Mouse (Mus musculus): ENCODE results near the gene Tmprss9. TPM values are rescaled to one million over a fixed set of nuclear protein-coding genes. Genes with fewer than 3 reads are reported as not detected.

Gene Tmprss9
- total RNA-seq, 2 experiments from 2014 or later, result 0.46 to 0.56 TPM

- no peak for TF ChIP-seq CTCF (conservative IDR thresholded peaks at IDR 0.05)
- Histone ChIP-seq H3K4me3 (no peak overlapping the region), H3K27ac (no peak overlapping the region)
- DNase-seq (ENCODE audit: low spot score in 2 of 2), result no peak
Observed at GRCm38 (mm10) chr10:80848571-80848970, 23.1 kb upstream of the Tmprss9 start.

DNA sequence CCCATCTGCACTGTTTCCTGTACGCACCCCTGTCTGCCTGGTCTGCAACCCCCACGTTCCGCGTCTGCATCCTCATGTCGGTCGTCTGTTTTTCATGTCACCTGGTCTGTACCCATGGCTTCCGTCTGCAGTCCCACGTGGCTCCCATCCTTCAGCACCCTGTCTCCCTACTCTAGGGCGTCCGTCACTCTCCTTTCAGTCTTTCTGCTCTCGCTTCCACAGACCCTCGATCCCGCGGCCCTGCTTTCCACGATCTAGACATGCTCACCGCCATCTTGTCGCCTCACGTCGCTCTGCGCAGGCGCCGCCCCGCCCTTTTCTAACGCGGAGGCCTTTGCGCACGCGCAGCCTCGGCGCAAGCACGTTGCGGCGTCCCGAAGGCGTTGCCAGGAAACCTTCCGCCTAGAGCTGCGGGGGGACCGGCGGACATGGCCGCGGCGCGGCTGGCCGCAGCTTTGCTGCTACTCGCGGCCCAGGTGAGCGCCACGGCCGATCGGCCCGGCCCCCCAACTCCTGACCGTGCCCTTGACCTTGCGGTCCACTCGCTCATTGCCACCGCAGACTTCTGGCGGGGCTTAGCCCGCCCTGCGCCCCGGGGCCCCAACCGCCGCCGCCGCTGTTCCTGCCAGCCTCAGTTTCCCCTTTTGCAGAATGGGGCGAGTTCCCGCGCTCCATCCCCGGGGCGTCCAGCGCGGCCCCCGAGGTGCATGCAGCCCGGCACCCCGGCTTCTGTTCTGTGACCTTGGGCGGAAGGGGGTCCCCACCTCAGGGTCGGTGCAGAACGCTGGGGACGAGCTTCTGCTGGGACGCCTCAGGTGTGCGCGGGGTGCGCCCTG lies 16.5 kb upstream of the Tmprss9 start, which contains the start of the genes Lsm7 and Sppl2b:
TSS of gene Lsm7 (minus strand) at position 297 of the 836 bp plus-strand sequence.
TSS of gene Sppl2b (plus strand) at position 363 of the 836 bp plus-strand sequence.
- Histone ChIP-seq H3K4me3 (peak within 1 kb of the TSS; percentile 99), H3K27ac (peak within 1 kb of the TSS; percentile 89)
- peak; percentile 95 to 96 for DNase-seq (ENCODE audit: low spot score in 2 of 2)
- TF ChIP-seq CTCF (conservative IDR thresholded peaks at IDR 0.05), result no peak

DNA sequence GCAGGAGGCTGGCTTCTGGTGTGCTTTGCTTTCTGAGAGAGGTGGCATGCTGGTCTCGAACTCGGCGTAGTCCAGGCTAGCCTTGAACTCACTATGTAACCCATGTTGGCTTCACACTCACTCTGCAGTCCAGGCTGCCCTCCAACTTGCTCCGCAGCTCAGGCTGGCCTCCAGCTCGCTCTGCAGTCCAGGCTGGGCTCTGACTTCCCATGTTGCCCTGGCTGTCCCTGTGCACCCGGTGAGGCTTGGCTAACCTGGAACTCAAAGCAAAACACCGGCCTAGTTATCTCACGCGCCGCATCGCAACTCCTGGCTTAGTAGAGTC lies 15.9 kb upstream of the Tmprss9 start:
- peak overlapping the region; percentile 89 for H3K27ac ChIP-seq
- no peak for TF ChIP-seq CTCF (conservative IDR thresholded peaks at IDR 0.05)
- peak overlapping the region; percentile 99 for H3K4me3 ChIP-seq
- no peak for DNase-seq (ENCODE audit: low spot score in 2 of 2)

- Histone ChIP-seq H3K4me3 (peak overlapping the region; percentile 99), H3K27ac (peak overlapping the region; percentile 89)
- no peak for DNase-seq (ENCODE audit: low spot score in 2 of 2)
- TF ChIP-seq CTCF (conservative IDR thresholded peaks at IDR 0.05), result peak; percentile 44
Observed at GRCm38 (mm10) chr10:80856267-80856666, 15.4 kb upstream of the Tmprss9 start.

GRCm38 (mm10) chr10:80856908-80857307 lies 14.7 kb upstream of the Tmprss9 start:
- peak overlapping the region; percentile 2; the same call in 1 of the 2 replicates for H3K4me3 ChIP-seq
- TF ChIP-seq CTCF (conservative IDR thresholded peaks at IDR 0.05), result no peak
- peak overlapping the region; percentile 89 for H3K27ac ChIP-seq

DNA sequence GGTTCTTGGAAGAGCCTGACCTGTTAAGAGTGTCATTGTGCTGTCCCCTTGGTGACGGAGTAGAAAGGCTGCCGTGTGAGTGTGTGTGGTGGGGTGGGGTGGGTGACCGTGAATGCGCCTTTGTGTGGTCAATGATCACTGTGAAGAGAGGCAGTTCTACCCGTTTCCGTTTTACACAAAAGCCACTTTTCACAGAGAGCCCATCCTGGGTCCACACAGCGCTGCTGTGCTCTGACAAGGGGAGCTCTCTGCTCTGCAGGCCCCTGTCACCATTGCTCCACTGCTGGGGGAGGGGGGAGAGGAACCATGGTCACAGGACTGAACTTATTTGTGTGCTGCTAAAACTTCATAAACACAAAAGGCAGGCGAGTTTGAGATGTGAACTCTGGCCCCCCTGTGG lies 14.3 kb upstream of the Tmprss9 start:
- TF ChIP-seq CTCF (conservative IDR thresholded peaks at IDR 0.05), result no peak
- DNase-seq (ENCODE audit: low spot score in 2 of 2), result peak in 1 of 2 experiments; percentile 54
- Histone ChIP-seq H3K4me3 (no peak overlapping the region), H3K27ac (peak overlapping the region; percentile 89)

More at GRCm38 (mm10) chr10:80856908-80857307, 14.7 kb upstream of the Tmprss9 start:
- no peak for DNase-seq (ENCODE audit: low spot score in 2 of 2)

- TF ChIP-seq CTCF (conservative IDR thresholded peaks at IDR 0.05), result no peak
- peak overlapping the region; percentile 64 for H3K27ac ChIP-seq
- no peak overlapping the region for H3K4me3 ChIP-seq
- DNase-seq (ENCODE audit: low spot score in 2 of 2), result no peak
Observed at GRCm38 (mm10) chr10:80857848-80858247, 13.8 kb upstream of the Tmprss9 start.

- Histone ChIP-seq H3K4me3 (no peak overlapping the region), H3K27ac (peak overlapping the region; percentile 64; the same call in 1 of the 2 replicates)
- no peak for TF ChIP-seq CTCF (conservative IDR thresholded peaks at IDR 0.05)
- DNase-seq (ENCODE audit: low spot score in 2 of 2), result no peak
Observed at GRCm38 (mm10) chr10:80858350-80858935, 13.2 kb upstream of the Tmprss9 start.

GRCm38 (mm10) chr10:80862305-80862704 lies 9.3 kb upstream of the Tmprss9 start:
- Histone ChIP-seq H3K4me3 (no peak overlapping the region), H3K27ac (no peak overlapping the region)
- no peak for TF ChIP-seq CTCF (conservative IDR thresholded peaks at IDR 0.05)
- DNase-seq (ENCODE audit: low spot score in 2 of 2), result no peak

GRCm38 (mm10) chr10:80864446-80864845 lies 7.2 kb upstream of the Tmprss9 start:
- no peak for DNase-seq (ENCODE audit: low spot score in 2 of 2)
- H3K4me3 ChIP-seq, result no peak overlapping the region
- no peak for TF ChIP-seq CTCF (conservative IDR thresholded peaks at IDR 0.05)
- no peak overlapping the region for H3K27ac ChIP-seq

DNA sequence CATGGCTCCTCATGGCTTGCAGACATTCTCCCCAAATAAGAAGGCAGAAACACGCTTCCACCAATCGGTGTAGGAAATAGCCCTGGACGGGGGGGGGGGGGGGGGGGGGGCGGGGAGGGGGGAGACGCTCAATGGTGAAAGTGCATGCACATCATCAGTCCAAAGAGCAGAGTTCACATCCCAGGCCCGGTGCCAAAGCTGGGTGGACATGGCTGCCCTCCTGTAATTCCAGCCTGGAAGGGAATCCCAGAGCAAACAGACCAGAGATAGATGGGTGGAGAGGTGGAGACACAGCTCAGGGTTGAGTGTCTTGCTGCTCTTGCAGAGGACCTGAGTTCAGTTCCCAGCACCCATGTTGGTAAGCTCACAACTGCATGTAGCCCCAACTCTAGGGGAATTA lies 655 bp upstream of the Tmprss9 start:
- no peak for DNase-seq (ENCODE audit: low spot score in 2 of 2)
- TF ChIP-seq CTCF (conservative IDR thresholded peaks at IDR 0.05), result no peak
- Histone ChIP-seq H3K4me3 (no peak overlapping the region), H3K27ac (no peak overlapping the region)

DNA sequence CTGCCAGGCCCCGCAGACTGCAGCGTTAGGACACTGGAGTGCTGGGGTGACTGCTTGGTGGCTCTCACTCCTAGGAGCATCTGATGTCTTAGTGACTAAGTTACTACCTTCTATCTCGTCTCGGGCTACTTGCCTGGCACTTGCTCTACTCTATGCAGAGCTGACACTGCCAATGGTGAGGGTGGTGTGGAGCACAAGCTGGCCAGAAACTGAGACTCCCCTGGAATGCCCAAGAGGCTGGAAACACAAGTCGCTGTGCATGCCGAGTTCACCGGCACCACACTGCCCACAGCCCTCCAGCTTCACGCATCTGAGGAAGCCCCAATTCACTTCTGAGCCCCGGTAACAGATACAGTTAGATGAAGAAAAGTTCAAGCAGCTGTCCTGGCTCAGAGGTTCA lies 2.4 kb downstream of the Tmprss9 start:
- Histone ChIP-seq H3K27ac (no peak overlapping the region), H3K4me3 (no peak overlapping the region)
- no peak for DNase-seq (ENCODE audit: low spot score in 2 of 2)
- no peak for TF ChIP-seq CTCF (conservative IDR thresholded peaks at IDR 0.05)

- peak; percentile 92 for TF ChIP-seq CTCF (conservative IDR thresholded peaks at IDR 0.05)
- DNase-seq (ENCODE audit: low spot score in 2 of 2), result peak in 1 of 2 experiments; percentile 69
- no peak overlapping the region for H3K27ac ChIP-seq
- H3K4me3 ChIP-seq, result no peak overlapping the region
Observed at GRCm38 (mm10) chr10:80876028-80876427, 4.4 kb downstream of the Tmprss9 start.

Data from layer of hippocampus, adult 2 months (tissue).